1 mouse cellular context compared by ENCODE assay signal in the genomic region with DNA sequence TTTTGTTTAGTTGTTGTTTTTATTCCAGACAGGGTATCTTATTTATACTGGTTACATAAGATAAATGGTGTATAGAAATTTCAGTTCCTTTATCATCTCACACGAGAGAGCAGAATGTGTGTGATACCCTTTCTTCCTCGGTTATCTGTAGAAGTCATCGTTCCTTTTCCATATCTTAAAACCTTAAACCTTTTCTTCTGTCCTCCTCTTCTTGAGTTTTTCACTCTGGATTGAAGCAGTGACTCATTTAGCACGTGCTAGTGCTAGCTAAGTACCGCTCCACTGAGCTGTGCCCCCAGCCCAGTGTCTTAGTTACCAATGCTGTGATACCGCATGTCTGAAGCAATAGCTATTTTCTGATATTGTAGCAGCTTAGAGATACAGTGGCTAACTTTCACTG.
TF ChIP-seq lines count a peak whose summit lies in the region.

No protein-coding gene starts in this region.

TF ChIP-seq in MEL, 35 proteins besides CTCF, POLR2A, EP300 and RAD21:
- TF ChIP-seq ETS1 (IDR thresholded peaks at IDR 0.05; ENCODE audit: low read depth, low read length) (0 out of 2 replicates have a peak, but pooled peaks have one; percentile 28), BHLHE40 (IDR thresholded peaks at IDR 0.05; ENCODE audit: borderline replicate concordance, low read depth, low read length) (peak; percentile 80), SIN3A (IDR thresholded peaks at IDR 0.05; ENCODE audit: low read length) (0 out of 2 replicates have a peak, but pooled peaks have one; percentile 31), RCOR1 (IDR thresholded peaks at IDR 0.05; ENCODE audit: low read depth, low read length) (peak; percentile 46; the same call in 1 of the 2 replicates), MYC (IDR thresholded peaks at IDR 0.05; ENCODE audit: low read depth, low read length) (0 out of 2 replicates have a peak, but pooled peaks have one; percentile 60), TCF12 (IDR thresholded peaks at IDR 0.05; ENCODE audit: low read depth, low read length) (peak; percentile 74), POLR2AphosphoS5 (IDR thresholded peaks at IDR 0.05; ENCODE audit: borderline replicate concordance, low read depth, low read length) (no peak), MAFK (IDR thresholded peaks at IDR 0.05; ENCODE audit: borderline replicate concordance, low read depth, low read length) (no peak), MAX (IDR thresholded peaks at IDR 0.05; ENCODE audit: low read length) (peak; percentile 49; the same call in 1 of the 2 replicates), GATA1 (IDR thresholded peaks at IDR 0.05; ENCODE audit: low read depth, low read length) (peak; percentile 64), ZMIZ1 (IDR thresholded peaks at IDR 0.05; ENCODE audit: low read depth, low read length) (no peak), USF2 (IDR thresholded peaks at IDR 0.05; ENCODE audit: borderline replicate concordance in 1 of 2, insufficient read depth in 1 of 2, low read depth in 1 of 2, low read length in 2 of 2) (no peak), UBTF (IDR thresholded peaks at IDR 0.05; ENCODE audit: borderline replicate concordance, insufficient read depth, low read depth, low read length) (no peak), POLR2AphosphoS2 (IDR thresholded peaks at IDR 0.05; ENCODE audit: low read length) (no peak), MXI1 (IDR thresholded peaks at IDR 0.05; ENCODE audit: low read depth, low read length) (peak; percentile 51)
